Mouse (Mus musculus): ENCODE results near the gene Acsl4. TPM values are rescaled to one million over a fixed set of nuclear protein-coding genes. Genes with fewer than 3 reads are reported as not detected.

The Acsl4 gene
- polyA plus RNA-seq, 1 experiment from 2014 or later = 23.7 TPM

DNA sequence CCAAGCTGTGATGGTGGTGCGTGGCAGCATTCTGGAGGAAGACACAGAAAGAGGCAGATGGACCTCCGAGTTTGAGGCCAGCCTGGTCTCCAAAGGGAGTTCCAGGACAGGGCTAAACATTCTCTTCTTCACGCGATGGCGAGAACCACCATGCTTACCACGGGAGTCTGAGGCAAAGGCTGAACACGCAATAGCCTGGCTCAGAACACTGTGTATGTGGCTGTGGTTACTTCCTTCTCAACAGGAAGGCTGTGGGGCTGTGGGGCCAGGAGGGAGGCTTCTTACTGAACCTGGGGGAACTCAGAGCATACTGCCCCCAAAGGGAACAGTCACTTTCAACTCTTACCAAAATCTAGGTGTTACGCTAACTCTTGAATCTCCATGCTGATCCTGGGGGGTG, 75.1 kb downstream of the Acsl4 start:
- Histone ChIP-seq H3K27me3 (ENCODE audit: control insufficient read depth, insufficient read depth, low read depth, low read length) (no peaks in the 10 kb centered on the region), H3K4me1 (replicated peaks; ENCODE audit: control insufficient read depth, insufficient read depth, low read length) (no peaks in the 10 kb centered on the region), H3K4me3 (ENCODE audit: low read length) (no peak overlapping the region), H3K9me3 (ENCODE audit: control insufficient read depth, low read length) (no peaks in the 10 kb centered on the region), H3K36me3 (ENCODE audit: control insufficient read depth, insufficient read depth, low read length) (no peaks in the 10 kb centered on the region), H3K4me2 (ENCODE audit: low read depth, low read length) (no peak overlapping the region), H3K9ac (ENCODE audit: low read length) (no peak overlapping the region), H3K27ac (ENCODE audit: low read length) (no peak overlapping the region)
- ATAC-seq (ENCODE audit: low read depth) = no peak
- 77% methylated on average over 8 of the region's 8 CpGs for WGBS

DNA sequence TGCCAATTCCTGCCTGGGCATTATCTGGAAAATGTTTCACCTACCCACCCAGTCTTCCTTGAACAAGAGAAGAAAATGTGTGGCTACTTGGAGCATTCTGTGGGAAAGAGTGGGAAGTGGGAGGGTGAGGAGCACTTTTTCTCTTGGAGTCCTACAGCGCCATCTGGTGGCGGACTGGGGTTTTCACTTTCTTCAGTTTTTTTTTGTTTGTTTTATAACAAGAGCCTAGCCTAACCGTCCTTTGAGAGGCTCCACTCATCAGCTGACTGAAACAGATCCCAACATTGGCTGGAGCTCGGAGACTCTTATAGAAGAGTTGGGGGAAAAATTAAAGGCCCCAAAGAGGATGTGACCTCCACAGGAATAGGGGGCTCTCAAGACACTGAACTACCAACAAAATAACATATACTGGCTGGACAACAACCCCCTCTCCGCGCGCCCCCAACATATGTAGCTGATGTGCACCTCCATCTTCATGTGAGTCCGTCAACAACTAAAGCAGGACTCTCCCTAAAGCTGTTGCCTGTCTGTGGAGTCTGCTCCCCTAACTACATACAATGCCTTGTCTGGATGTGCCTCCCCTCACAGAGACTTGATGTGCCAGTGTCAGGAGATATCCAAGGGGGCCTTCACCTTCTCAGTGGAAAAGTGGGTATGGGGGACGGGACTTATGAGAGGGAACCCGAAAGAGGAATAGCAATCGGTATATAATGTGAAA, 75.9 kb downstream of the Acsl4 start:
- no peaks in the 10 kb centered on the region for H3K9me3 ChIP-seq (ENCODE audit: control insufficient read depth, low read length)
- 53% methylated on average over 11 of the region's 11 CpGs for WGBS
- H3K27me3 ChIP-seq (ENCODE audit: control insufficient read depth, insufficient read depth, low read depth, low read length) = no peaks in the 10 kb centered on the region
- no peak overlapping the region for H3K4me3 ChIP-seq (ENCODE audit: low read length)
- H3K27ac ChIP-seq (ENCODE audit: low read length) = no peak overlapping the region
- no peaks in the 10 kb centered on the region for H3K4me1 ChIP-seq (replicated peaks; ENCODE audit: control insufficient read depth, insufficient read depth, low read length)
- peak; percentile 34; the same call in 1 of the 2 replicates for ATAC-seq (ENCODE audit: low read depth)
- H3K4me2 ChIP-seq (ENCODE audit: low read depth, low read length) = peak overlapping the region; percentile 4; the same call in 1 of the 2 replicates
- no peak overlapping the region for H3K9ac ChIP-seq (ENCODE audit: low read length)
- no peaks in the 10 kb centered on the region for H3K36me3 ChIP-seq (ENCODE audit: control insufficient read depth, insufficient read depth, low read length)

DNA sequence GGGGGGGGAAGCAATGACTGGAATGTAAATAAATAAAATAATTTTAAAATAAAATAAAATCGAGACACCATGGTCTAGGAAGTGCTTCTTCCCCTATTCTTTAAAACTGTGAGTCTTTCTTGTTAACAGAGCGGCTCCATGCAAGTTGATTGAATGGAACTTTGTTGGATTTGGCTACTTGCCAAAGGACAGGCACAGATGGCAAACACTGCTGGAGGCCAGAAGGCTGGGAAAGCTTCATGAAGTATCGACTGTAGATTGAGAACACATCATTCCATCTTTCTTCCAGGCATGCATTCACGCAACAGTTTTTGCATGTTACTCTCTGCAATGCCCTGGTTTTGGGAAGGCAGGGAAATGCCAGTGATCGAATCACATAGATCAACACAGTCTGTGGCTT, 79.9 kb downstream of the Acsl4 start:
- WGBS = 47% methylated on average over 5 of the region's 5 CpGs
- H3K4me3 ChIP-seq (ENCODE audit: low read length) = no peak overlapping the region
- no peak for ATAC-seq (ENCODE audit: low read depth)
- no peaks in the 10 kb centered on the region for H3K4me1 ChIP-seq (replicated peaks; ENCODE audit: control insufficient read depth, insufficient read depth, low read length)
- no peaks in the 10 kb centered on the region for H3K9me3 ChIP-seq (ENCODE audit: control insufficient read depth, low read length)
- no peak overlapping the region for H3K9ac ChIP-seq (ENCODE audit: low read length)
- peaks cover 7% of the 10 kb centered on the region for H3K27me3 ChIP-seq (ENCODE audit: control insufficient read depth, insufficient read depth, low read depth, low read length)
- H3K27ac ChIP-seq (ENCODE audit: low read length) = no peak overlapping the region
- H3K4me2 ChIP-seq (ENCODE audit: low read depth, low read length) = no peak overlapping the region
- no peaks in the 10 kb centered on the region for H3K36me3 ChIP-seq (ENCODE audit: control insufficient read depth, insufficient read depth, low read length)

DNA sequence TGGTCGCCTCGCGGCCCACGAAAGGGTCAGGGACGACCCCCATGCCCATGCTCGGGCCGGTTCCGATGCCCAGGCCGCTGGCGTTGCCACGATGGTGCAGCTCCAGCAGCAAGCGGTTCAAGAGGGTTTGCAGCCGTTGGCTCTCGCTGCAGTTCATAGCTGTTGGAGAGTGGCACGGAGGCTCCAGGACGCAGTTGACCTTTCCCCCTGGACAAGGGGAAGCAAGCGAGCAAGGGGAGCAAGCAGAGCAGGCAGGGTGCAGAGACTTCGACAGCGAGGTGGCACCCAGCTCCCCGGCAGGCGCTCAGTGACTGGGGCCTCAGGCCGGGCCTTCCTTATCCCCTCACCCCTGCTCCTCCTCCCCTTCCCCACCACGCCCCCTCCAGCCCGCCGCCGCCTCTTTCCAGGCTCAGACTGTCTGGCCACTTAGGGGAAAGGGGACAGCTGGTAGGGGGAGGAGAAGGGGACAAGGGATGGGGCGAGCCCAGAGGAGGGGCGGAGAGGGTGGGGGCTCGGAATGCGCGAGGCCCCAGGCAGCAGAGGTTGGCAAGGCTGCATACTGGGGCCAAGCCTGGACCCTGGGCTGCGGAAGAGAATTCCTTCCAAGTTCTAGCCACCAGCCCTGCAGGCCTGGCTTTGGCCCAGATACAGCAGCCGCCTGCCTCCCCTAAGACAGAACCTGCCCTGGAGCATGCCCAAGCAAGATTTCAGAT, 84.3 kb downstream of the Acsl4 start, which contains the start of gene Kcne1l:
Gene Kcne1l, minus strand, starts transcription at position 426 of the 713 bp plus-strand sequence.
- peak within 1 kb of the TSS; percentile 37 for H3K4me3 ChIP-seq (ENCODE audit: low read length)
- H3K4me1 ChIP-seq (replicated peaks; ENCODE audit: control insufficient read depth, insufficient read depth, low read length) = no peaks in the 10 kb centered on the region
- ATAC-seq (ENCODE audit: low read depth) = peak; percentile 90
- peaks cover 10% of the 10 kb centered on the region for H3K27me3 ChIP-seq (ENCODE audit: control insufficient read depth, insufficient read depth, low read depth, low read length)
- no peak within 1 kb of the TSS for H3K27ac ChIP-seq (ENCODE audit: low read length)
- peak within 1 kb of the TSS; percentile 43 for H3K9ac ChIP-seq (ENCODE audit: low read length)
- WGBS = 32% methylated on average over 33 of the region's 33 CpGs
- H3K9me3 ChIP-seq (ENCODE audit: control insufficient read depth, low read length) = no peaks in the 10 kb centered on the region
- no peaks in the 10 kb centered on the region for H3K36me3 ChIP-seq (ENCODE audit: control insufficient read depth, insufficient read depth, low read length)
- peak within 1 kb of the TSS; percentile 55 for H3K4me2 ChIP-seq (ENCODE audit: low read depth, low read length)

DNA sequence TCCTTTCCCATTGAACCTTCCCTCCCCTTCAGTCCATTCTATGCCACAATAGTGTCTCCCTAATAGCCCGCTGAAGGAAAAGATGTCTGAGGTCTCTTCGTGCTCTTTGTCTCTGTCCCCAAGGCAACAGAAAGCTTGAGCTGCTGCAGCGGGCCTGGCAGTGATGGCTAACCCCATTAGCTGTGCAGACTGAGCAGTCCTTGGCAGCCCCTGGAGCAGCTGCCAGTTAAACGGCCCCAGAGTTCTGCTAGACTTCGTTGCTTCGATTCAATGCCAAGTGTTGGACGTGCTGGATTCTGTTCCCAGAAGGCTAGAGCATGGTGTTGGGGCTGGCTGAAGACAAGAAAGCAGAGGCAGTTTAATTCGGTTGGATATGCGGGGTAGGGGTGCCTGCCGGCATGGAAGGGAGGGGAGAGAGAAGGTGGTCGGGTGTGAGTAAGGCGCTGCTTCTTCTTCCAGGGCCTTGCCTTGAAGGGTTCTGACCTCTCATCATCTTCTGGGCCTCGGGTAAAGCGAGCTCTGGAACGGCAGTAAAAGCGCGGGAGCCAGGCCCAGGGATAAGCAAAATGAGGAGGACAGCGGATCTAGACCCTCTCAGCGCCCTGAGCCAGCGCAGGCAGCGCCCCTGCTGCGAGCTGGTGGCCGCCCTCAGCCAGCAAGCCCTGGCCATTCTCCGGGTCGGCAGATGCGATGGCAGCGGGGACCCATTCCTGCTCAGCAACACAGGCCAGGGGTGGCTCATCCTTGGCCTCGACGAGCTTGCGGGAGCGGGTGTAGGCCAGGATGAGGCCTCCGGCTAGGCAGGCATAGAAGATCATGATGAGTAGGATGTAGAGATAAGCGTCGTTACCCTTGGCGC, 85.1 kb downstream of the Acsl4 start:
- peak; percentile 57 for ATAC-seq (ENCODE audit: low read depth)
- no peaks in the 10 kb centered on the region for H3K36me3 ChIP-seq (ENCODE audit: control insufficient read depth, insufficient read depth, low read length)
- H3K4me3 ChIP-seq (ENCODE audit: low read length) = peak overlapping the region; percentile 37
- H3K9ac ChIP-seq (ENCODE audit: low read length) = peak overlapping the region; percentile 43
- H3K4me1 ChIP-seq (replicated peaks; ENCODE audit: control insufficient read depth, insufficient read depth, low read length) = no peaks in the 10 kb centered on the region
- no peak overlapping the region for H3K27ac ChIP-seq (ENCODE audit: low read length)
- peak overlapping the region; percentile 55 for H3K4me2 ChIP-seq (ENCODE audit: low read depth, low read length)
- peaks cover 10% of the 10 kb centered on the region for H3K27me3 ChIP-seq (ENCODE audit: control insufficient read depth, insufficient read depth, low read depth, low read length)
- no peaks in the 10 kb centered on the region for H3K9me3 ChIP-seq (ENCODE audit: control insufficient read depth, low read length)
- 35% methylated on average over 35 of the region's 35 CpGs for WGBS

DNA sequence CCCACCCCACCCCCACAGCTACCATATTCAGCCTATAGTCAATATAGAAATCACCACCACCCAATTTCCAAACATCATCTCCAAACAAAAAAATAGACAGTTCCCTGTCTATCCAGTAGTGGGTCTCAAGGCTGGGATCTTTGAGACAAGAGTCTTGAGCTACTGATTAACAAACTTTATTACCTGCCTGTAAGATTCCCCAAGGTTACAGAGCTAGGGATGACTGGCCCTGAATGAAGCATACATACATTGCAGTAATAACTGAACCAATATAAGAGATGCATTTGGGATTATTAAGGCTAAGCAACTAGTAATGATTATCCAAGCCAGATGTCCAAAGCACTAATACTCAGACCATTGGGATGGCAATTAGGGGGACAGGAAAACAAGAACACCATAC, 85.7 kb downstream of the Acsl4 start:
- Histone ChIP-seq H3K4me2 (ENCODE audit: low read depth, low read length) (no peak overlapping the region), H3K27me3 (ENCODE audit: control insufficient read depth, insufficient read depth, low read depth, low read length) (peaks cover 10% of the 10 kb centered on the region), H3K9me3 (ENCODE audit: control insufficient read depth, low read length) (no peaks in the 10 kb centered on the region), H3K27ac (ENCODE audit: low read length) (no peak overlapping the region), H3K36me3 (ENCODE audit: control insufficient read depth, insufficient read depth, low read length) (no peaks in the 10 kb centered on the region), H3K9ac (ENCODE audit: low read length) (no peak overlapping the region), H3K4me3 (ENCODE audit: low read length) (no peak overlapping the region), H3K4me1 (replicated peaks; ENCODE audit: control insufficient read depth, insufficient read depth, low read length) (no peaks in the 10 kb centered on the region)
- no peak for ATAC-seq (ENCODE audit: low read depth)

DNA sequence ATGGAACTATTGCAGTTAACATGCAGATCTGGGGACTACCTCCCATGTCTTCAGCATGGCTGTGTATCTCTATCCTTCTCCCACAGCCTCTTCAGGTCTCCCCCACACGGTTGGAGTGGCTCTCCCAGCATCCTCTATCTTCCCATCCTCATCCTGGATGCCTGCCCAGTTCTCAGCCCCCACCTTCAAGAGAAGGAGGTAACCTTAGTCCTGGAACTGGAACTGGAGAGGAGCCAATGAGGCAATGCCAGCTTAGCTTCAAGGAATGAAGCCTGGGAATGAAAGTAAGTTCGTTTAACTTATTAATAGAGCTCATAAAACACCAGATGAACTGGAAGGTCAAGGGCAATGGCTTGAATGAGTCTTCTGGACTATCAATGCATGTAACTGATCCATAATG, 86.9 kb downstream of the Acsl4 start:
- H3K27me3 ChIP-seq (ENCODE audit: control insufficient read depth, insufficient read depth, low read depth, low read length) = peaks cover 10% of the 10 kb centered on the region
- no peak for ATAC-seq (ENCODE audit: low read depth)
- no peak overlapping the region for H3K9ac ChIP-seq (ENCODE audit: low read length)
- no peaks in the 10 kb centered on the region for H3K4me1 ChIP-seq (replicated peaks; ENCODE audit: control insufficient read depth, insufficient read depth, low read length)
- no peak overlapping the region for H3K4me2 ChIP-seq (ENCODE audit: low read depth, low read length)
- H3K9me3 ChIP-seq (ENCODE audit: control insufficient read depth, low read length) = no peaks in the 10 kb centered on the region
- 37% methylated on average over 2 of the region's 2 CpGs for WGBS
- no peak overlapping the region for H3K4me3 ChIP-seq (ENCODE audit: low read length)
- no peak overlapping the region for H3K27ac ChIP-seq (ENCODE audit: low read length)
- H3K36me3 ChIP-seq (ENCODE audit: control insufficient read depth, insufficient read depth, low read length) = no peaks in the 10 kb centered on the region

DNA sequence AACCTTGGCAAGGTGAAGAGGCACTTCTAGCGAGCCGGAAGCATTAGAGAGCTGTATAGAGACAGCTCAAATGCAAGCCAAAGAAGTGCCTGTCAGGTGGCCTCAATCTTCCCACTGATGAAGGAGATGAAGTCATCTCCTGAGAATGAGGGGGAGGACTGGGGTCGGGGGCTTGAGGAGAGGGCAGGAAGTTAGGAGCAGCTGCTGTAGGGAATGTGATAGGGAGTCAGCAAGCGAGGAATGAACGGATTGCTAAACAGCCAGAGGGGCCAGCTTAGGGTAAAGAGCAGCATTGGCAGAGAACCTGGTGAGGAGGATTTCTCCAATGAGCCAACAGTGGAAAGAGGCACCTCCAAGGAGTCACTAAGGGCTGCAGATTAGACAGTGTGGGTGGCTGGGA, 104.4 kb downstream of the Acsl4 start:
- Histone ChIP-seq H3K27me3 (ENCODE audit: control insufficient read depth, insufficient read depth, low read depth, low read length) (no peaks in the 10 kb centered on the region; the same call in 1 of the 2 replicates), H3K4me3 (ENCODE audit: low read length) (no peak overlapping the region), H3K36me3 (ENCODE audit: control insufficient read depth, insufficient read depth, low read length) (no peaks in the 10 kb centered on the region), H3K9me3 (ENCODE audit: control insufficient read depth, low read length) (no peaks in the 10 kb centered on the region), H3K9ac (ENCODE audit: low read length) (no peak overlapping the region), H3K27ac (ENCODE audit: low read length) (no peak overlapping the region), H3K4me1 (replicated peaks; ENCODE audit: control insufficient read depth, insufficient read depth, low read length) (no peaks in the 10 kb centered on the region), H3K4me2 (ENCODE audit: low read depth, low read length) (no peak overlapping the region)
- WGBS = 36% methylated on average over 5 of the region's 5 CpGs
- no peak for ATAC-seq (ENCODE audit: low read depth)

DNA sequence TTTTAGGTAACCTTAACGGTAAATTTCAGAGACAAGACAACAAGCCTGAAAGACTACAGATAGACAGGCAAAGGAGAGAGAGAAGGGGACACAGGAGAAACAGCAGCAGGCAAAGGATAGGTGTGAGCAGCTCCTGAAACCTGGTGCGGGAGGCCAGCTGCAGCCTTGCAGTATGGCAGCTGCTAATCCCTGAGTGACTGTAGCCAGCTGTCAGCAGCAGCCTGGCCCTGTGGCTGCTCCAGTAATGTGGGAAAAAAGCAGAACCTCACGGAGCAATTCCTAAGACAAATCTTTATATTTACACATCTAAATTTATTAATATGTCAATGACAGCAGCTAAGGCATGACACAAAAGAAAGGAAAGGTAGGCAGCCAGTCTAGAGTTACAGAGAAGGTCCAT, 113.8 kb downstream of the Acsl4 start:
- Histone ChIP-seq H3K9ac (ENCODE audit: low read length) (no peak overlapping the region), H3K27ac (ENCODE audit: low read length) (no peak overlapping the region), H3K4me1 (replicated peaks; ENCODE audit: control insufficient read depth, insufficient read depth, low read length) (no peaks in the 10 kb centered on the region), H3K27me3 (ENCODE audit: control insufficient read depth, insufficient read depth, low read depth, low read length) (no peaks in the 10 kb centered on the region), H3K9me3 (ENCODE audit: control insufficient read depth, low read length) (no peaks in the 10 kb centered on the region), H3K4me2 (ENCODE audit: low read depth, low read length) (no peak overlapping the region), H3K4me3 (ENCODE audit: low read length) (no peak overlapping the region), H3K36me3 (ENCODE audit: control insufficient read depth, insufficient read depth, low read length) (no peaks in the 10 kb centered on the region)
- 35% methylated on average over 3 of the region's 3 CpGs for WGBS
- no peak for ATAC-seq (ENCODE audit: low read depth)

Data from lung, embryonic 16.5 days (tissue).